ENCODE assay signal across 14 mouse cellular contexts in genomic region chr11:117437110-117437490, GRCm38 (mm10). TPM values are rescaled to one million over a fixed set of nuclear protein-coding genes. Genes with fewer than 3 reads are reported as not detected.
DNase-seq lines count a peak whose midpoint lies in the region; ATAC-seq and TF ChIP-seq lines count a peak whose summit lies in the region.
"Had no signal": no experiment of that assay in that cellular context is flagged by ENCODE, and none has a peak within 500 bp of the region (broad histone marks: within the 10 kb centered on the region; RNA-seq: fewer than 3 reads in every experiment).

No protein-coding gene starts in this region.

- peak overlapping the region; percentile 1; the same call in 1 of the 2 replicates for H3K4me3 ChIP-seq in forebrain, embryonic 14.5 days (ENCODE audit: low read depth, low read length)
- H3K4me3 ChIP-seq in limb, embryonic 10.5 days: peak overlapping the region; percentile 0; the same call in 1 of the 2 replicates
- no peak overlapping the region for H3K4me3 ChIP-seq in midbrain, postnatal 0 days (ENCODE audit: low read depth, low read length)
- no peak overlapping the region for H3K4me3 ChIP-seq in intestine, postnatal 0 days (ENCODE audit: low read depth, low read length)

- H3K27ac ChIP-seq in forebrain, embryonic 14.5 days (ENCODE audit: low read depth, low read length): no peak overlapping the region; the same call in 1 of the 2 replicates
- H3K27ac ChIP-seq in limb, embryonic 10.5 days: no peak overlapping the region
- H3K27ac ChIP-seq in midbrain, postnatal 0 days (ENCODE audit: low read depth, low read length): 0 out of 2 replicates have a peak overlapping the region, but pooled peaks have one; percentile 26
- H3K27ac ChIP-seq in intestine, postnatal 0 days (ENCODE audit: low read depth, low read length): no peak overlapping the region

- no peak for TF ChIP-seq CTCF in midbrain, postnatal 0 days (IDR thresholded peaks at IDR 0.05)
- no peak for TF ChIP-seq CTCF in intestine, postnatal 0 days (IDR thresholded peaks at IDR 0.05; ENCODE audit: low read depth)

- peak overlapping the region; percentile 37 for H3K4me2 ChIP-seq in forebrain, embryonic 14.5 days (ENCODE audit: low read length)
- peak overlapping the region; percentile 21 for H3K4me2 ChIP-seq in midbrain, postnatal 0 days (ENCODE audit: low read depth, low read length, poor library complexity, severe bottlenecking)
- H3K4me2 ChIP-seq in intestine, postnatal 0 days (replicated peaks; ENCODE audit: low read depth): no peak overlapping the region

- no peak overlapping the region for H3K9ac ChIP-seq in forebrain, embryonic 14.5 days (ENCODE audit: low read length)
- H3K9ac ChIP-seq in midbrain, postnatal 0 days (replicated peaks; ENCODE audit: low read length, poor library complexity, severe bottlenecking): no peak overlapping the region
- H3K9ac ChIP-seq in intestine, postnatal 0 days (ENCODE audit: low read depth, low read length): no peak overlapping the region

- intact Hi-C loops in left cerebral cortex, postnatal 36 days (cut with DNase I): loop anchor here (5.0 kb wide), 1 partner anchor 45 kb away; the partner anchor contains the start of gene Gm11733

- ATAC-seq in frontal cortex, adult (ENCODE audit: low TSS enrichment): 0 out of 2 replicates have a peak, but pooled peaks have one; percentile 4
- no peak; the same call in 1 of the 2 replicates for ATAC-seq in forebrain, embryonic 14.5 days
- 0 out of 2 replicates have a peak, but pooled peaks have one; percentile 7 for ATAC-seq in midbrain, postnatal 0 days (ENCODE audit: low FRiP score)
- ATAC-seq in intestine, postnatal 0 days: no peak

- H3K4me1 ChIP-seq in forebrain, embryonic 14.5 days (ENCODE audit: control insufficient read depth, insufficient read depth, low read length): peaks cover 33% of the 10 kb centered on the region
- peaks cover 36% of the 10 kb centered on the region for H3K4me1 ChIP-seq in limb, embryonic 10.5 days
- H3K4me1 ChIP-seq in midbrain, postnatal 0 days (ENCODE audit: insufficient read depth, low read length): peaks cover 29% of the 10 kb centered on the region
- H3K4me1 ChIP-seq in intestine, postnatal 0 days (replicated peaks; ENCODE audit: control insufficient read depth, insufficient read depth, low read length): no peaks in the 10 kb centered on the region

- no peaks in the 10 kb centered on the region for H3K36me3 ChIP-seq in forebrain, embryonic 14.5 days (ENCODE audit: control insufficient read depth, insufficient read depth, low read length)
- H3K36me3 ChIP-seq in limb, embryonic 10.5 days: no peaks in the 10 kb centered on the region
- no peaks in the 10 kb centered on the region for H3K36me3 ChIP-seq in midbrain, postnatal 0 days (ENCODE audit: insufficient read depth, low read length)
- no peaks in the 10 kb centered on the region for H3K36me3 ChIP-seq in intestine, postnatal 0 days (ENCODE audit: control insufficient read depth, insufficient read depth)

- no peaks in the 10 kb centered on the region for H3K9me3 ChIP-seq in forebrain, embryonic 14.5 days (replicated peaks; ENCODE audit: control insufficient read depth, low read length)
- H3K9me3 ChIP-seq in limb, embryonic 10.5 days (replicated peaks): no peaks in the 10 kb centered on the region
- no peaks in the 10 kb centered on the region for H3K9me3 ChIP-seq in midbrain, postnatal 0 days (ENCODE audit: low read length)
- no peaks in the 10 kb centered on the region for H3K9me3 ChIP-seq in intestine, postnatal 0 days (ENCODE audit: control insufficient read depth)

- 15% methylated on average over 7 of the region's 7 CpGs for WGBS in forebrain, embryonic 14.5 days
- 39% methylated on average over 7 of the region's 7 CpGs for WGBS in limb, embryonic 10.5 days
- WGBS in midbrain, postnatal 0 days: 10% methylated on average over 7 of the region's 7 CpGs
- 63% methylated on average over 7 of the region's 7 CpGs for WGBS in intestine, postnatal 0 days

- H3K27me3 ChIP-seq in forebrain, embryonic 14.5 days (replicated peaks; ENCODE audit: control insufficient read depth, insufficient read depth, low read length): no peaks in the 10 kb centered on the region; the same call in 1 of the 2 replicates
- H3K27me3 ChIP-seq in limb, embryonic 10.5 days (ENCODE audit: low read depth, poor library complexity, severe bottlenecking): peaks cover 78% of the 10 kb centered on the region
- H3K27me3 ChIP-seq in midbrain, postnatal 0 days (ENCODE audit: insufficient read depth, low read length): no peaks in the 10 kb centered on the region
- H3K27me3 ChIP-seq in intestine, postnatal 0 days (replicated peaks; ENCODE audit: control insufficient read depth, insufficient read depth, low read length): no peaks in the 10 kb centered on the region

- DNase-seq in frontal cortex, postnatal 25 days (ENCODE audit: low spot score in 2 of 2): no peak
- no peak for DNase-seq in forebrain, embryonic 14.5 days (ENCODE audit: low spot score)
- DNase-seq in limb, embryonic 10.5 days (ENCODE audit: low spot score): no peak
- no peak for DNase-seq in midbrain, postnatal 0 days (ENCODE audit: low spot score)
- no peak for DNase-seq in left cerebral cortex, postnatal 36 days (ENCODE audit: low spot score in 2 of 2)
- no peak for DNase-seq in embryo, embryonic 11 days

RNA-seq across cellular contexts. Expression of gene Gm11733, which starts 47.1 kb away (rescaled TPM):
- polyA plus RNA-seq in forebrain, embryonic 14.5 days (2014; fragmentation: Nextera tagmentation; extraction: Ambion mirVana): 0.09 and 0.11 TPM in 2 replicates
- polyA plus RNA-seq in limb, embryonic 10.5 days (2016; fragmentation: Nextera tagmentation; extraction: Ambion mirVana): not detected in 2 replicates
- total RNA-seq in midbrain, postnatal 0 days (2014; rRNA removed): 0.38 TPM in 1 of 2 replicates, not detected in the other
- 0.07 TPM in 1 of 2 replicates, not detected in the other for polyA plus RNA-seq in midbrain, postnatal 0 days (2015; fragmentation: Nextera tagmentation; extraction: Ambion mirVana)
- polyA plus RNA-seq in intestine, postnatal 0 days (2015; fragmentation: Nextera tagmentation; extraction: Ambion mirVana): not detected in 2 replicates
- under 1 TPM in 1 of 2 experiments, not detected in 1; 0.22 TPM for total RNA-seq in left cerebral cortex, postnatal 36 days (2021)
- total RNA-seq: adrenal gland, postnatal 10 days; common myeloid progenitor, adult 5-6 weeks; granulocyte monocyte progenitor cell, adult 5-6 weeks; heart, postnatal 25 days had no signal
- polyA plus RNA-seq: liver, embryonic 16.5 days; stomach, embryonic 16.5 days had no signal

Comparison
In these comparisons a context has a peak if more than half of its experiments do, and no peak if none do; other contexts are left out.
1. ATAC-seq: peak in frontal cortex, adult (single experiment) and midbrain, postnatal 0 days (single experiment); none in forebrain, embryonic 14.5 days (single experiment) and intestine, postnatal 0 days (single experiment).
2. H3K4me3 ChIP-seq: peak in forebrain, embryonic 14.5 days (single experiment) and limb, embryonic 10.5 days (single experiment); none in midbrain, postnatal 0 days (single experiment) and intestine, postnatal 0 days (single experiment).